Mouse (Mus musculus): ENCODE measurements around the gene Acp4. TPM values are rescaled to one million over a fixed set of nuclear protein-coding genes. Genes with fewer than 3 reads are reported as not detected.
"Not testable (repeated sequence)": the region's sequence is repeated elsewhere in the genome, so short reads cannot be mapped to it uniquely, and the experiment has no call there.

The Acp4 gene
- polyA plus RNA-seq, 1 experiment from 2014 or later, result not detected

DNA sequence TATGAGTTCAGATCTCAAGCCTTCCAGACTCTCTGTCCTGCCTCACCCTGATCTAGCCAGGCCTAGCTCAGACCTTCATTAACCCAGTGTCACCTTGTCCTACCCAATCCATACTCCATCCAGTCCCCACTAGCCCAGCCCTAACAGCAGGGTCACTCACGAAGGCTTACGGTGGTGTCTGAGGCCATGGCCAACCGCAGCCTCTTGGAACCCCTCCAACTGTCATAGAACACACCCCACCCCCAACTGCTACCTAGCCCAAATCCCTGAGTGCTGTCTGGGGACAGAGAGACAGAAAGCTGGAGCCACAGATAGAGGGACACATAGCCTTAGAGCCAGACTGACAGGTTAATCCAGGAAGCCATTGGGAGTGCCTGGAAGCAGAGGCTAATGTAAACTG lies 21.3 kb downstream of the Acp4 start, which contains the start of gene Gm36864:
Gm36864 (plus strand) TSS at position 269 of the 400 bp plus-strand sequence.
- Histone ChIP-seq H3K27ac (ENCODE audit: low read length) (no peak within 1 kb of the TSS), H3K4me1 (ENCODE audit: control insufficient read depth, insufficient read depth, low read length) (no peaks in the 10 kb centered on the region), H3K9me3 (replicated peaks; ENCODE audit: control insufficient read depth, low read length, poor library complexity, severe bottlenecking) (no peaks in the 10 kb centered on the region), H3K9ac (ENCODE audit: low read depth, low read length) (no peak within 1 kb of the TSS), H3K4me2 (ENCODE audit: low read length) (no peak within 1 kb of the TSS), H3K36me3 (ENCODE audit: control insufficient read depth, insufficient read depth, low read length) (no peaks in the 10 kb centered on the region), H3K4me3 (ENCODE audit: low read depth, low read length) (no peak within 1 kb of the TSS), H3K27me3 (ENCODE audit: control insufficient read depth, insufficient read depth, low read depth, low read length) (no peaks in the 10 kb centered on the region)
- 82% methylated on average over 3 of the region's 3 CpGs for WGBS
- no peak for ATAC-seq

DNA sequence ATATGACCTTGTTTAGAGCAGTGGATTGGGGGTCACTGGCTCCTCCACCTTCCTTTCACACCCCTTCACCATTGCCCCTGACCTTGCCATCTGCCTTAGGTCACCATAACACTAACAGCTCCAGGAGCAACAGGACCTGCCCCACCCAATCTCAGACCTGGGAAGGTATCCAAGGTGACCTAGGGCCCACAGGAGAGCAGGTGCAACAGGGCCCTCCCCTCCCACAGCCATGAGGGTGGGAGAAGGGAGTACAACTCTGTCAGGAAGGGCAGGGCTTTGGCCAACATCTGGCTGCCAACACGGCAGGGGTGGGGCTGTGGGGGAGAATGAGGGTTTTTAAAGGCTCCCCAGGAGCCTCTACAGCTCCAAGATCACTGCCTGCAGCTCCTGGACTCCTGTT lies 32.1 kb downstream of the Acp4 start, which contains the start of gene Klk1:
Klk1 (plus strand) TSS at position 285 of the 400 bp plus-strand sequence.
- H3K4me2 ChIP-seq (ENCODE audit: low read length), result no peak within 1 kb of the TSS
- H3K4me1 ChIP-seq (ENCODE audit: control insufficient read depth, insufficient read depth, low read length), result no peaks in the 10 kb centered on the region
- H3K9ac ChIP-seq (ENCODE audit: low read depth, low read length), result no peak within 1 kb of the TSS
- no peak within 1 kb of the TSS for H3K4me3 ChIP-seq (ENCODE audit: low read depth, low read length)
- H3K36me3 ChIP-seq (ENCODE audit: control insufficient read depth, insufficient read depth, low read length), result no peaks in the 10 kb centered on the region
- 50% methylated on average over 1 of the region's 1 CpGs for WGBS
- no peak within 1 kb of the TSS for H3K27ac ChIP-seq (ENCODE audit: low read length)
- ATAC-seq, result no peak
- H3K9me3 ChIP-seq (replicated peaks; ENCODE audit: control insufficient read depth, low read length, poor library complexity, severe bottlenecking), result no peaks in the 10 kb centered on the region
- no peaks in the 10 kb centered on the region for H3K27me3 ChIP-seq (ENCODE audit: control insufficient read depth, insufficient read depth, low read depth, low read length)

DNA sequence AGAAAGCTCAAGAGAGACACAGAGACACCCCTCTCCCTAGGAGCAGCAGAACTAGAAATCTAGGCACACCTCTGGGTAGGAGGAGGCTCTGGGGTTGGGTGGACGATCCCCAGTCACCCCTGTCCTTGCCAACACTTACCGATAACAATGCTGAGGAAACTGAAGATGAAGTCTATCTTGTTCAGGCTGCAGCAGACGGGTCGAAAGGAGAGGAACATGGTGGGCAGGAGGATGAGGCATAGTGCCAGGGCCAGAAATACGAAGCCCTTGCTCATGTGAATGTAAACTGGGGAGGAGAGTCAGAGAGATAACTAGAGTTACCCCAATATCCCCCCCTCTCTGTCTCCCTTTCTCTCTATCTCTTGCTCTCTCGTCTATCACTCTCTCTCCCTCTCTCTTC lies 34.8 kb downstream of the Acp4 start:
- WGBS, result 78% methylated on average over 6 of the region's 6 CpGs
- not testable (repeated sequence) for H3K27ac ChIP-seq (ENCODE audit: low read length); H3K27me3 ChIP-seq (ENCODE audit: control insufficient read depth, insufficient read depth, low read depth, low read length); H3K9me3 ChIP-seq (replicated peaks; ENCODE audit: control insufficient read depth, low read length, poor library complexity, severe bottlenecking); H3K4me2 ChIP-seq (ENCODE audit: low read length); H3K4me1 ChIP-seq (ENCODE audit: control insufficient read depth, insufficient read depth, low read length); H3K4me3 ChIP-seq (ENCODE audit: low read depth, low read length); H3K9ac ChIP-seq (ENCODE audit: low read depth, low read length); ATAC-seq; H3K36me3 ChIP-seq (ENCODE audit: control insufficient read depth, insufficient read depth, low read length)

DNA sequence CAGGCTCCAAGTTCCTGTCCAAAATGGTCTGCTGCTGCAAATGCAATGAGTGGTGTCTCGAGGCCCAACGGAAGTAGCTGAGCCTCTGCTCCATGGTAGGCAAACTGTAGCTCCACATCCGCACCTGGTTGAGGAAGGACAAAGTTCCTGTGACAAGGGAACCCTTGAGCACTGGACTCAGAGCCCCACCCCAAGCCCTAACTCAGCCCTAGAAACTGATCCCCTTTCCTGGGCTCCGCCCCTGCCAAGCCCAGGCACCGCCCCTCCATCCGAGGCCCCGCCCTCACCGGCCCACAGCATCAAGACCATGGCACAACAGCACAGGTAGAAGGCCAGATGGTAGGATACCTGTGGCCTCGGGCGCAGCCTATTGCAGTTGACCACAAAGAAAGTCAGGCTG lies 35.6 kb downstream of the Acp4 start:
- not testable (repeated sequence) for H3K27me3 ChIP-seq (ENCODE audit: control insufficient read depth, insufficient read depth, low read depth, low read length); H3K4me3 ChIP-seq (ENCODE audit: low read depth, low read length); H3K4me2 ChIP-seq (ENCODE audit: low read length); H3K4me1 ChIP-seq (ENCODE audit: control insufficient read depth, insufficient read depth, low read length); H3K9ac ChIP-seq (ENCODE audit: low read depth, low read length); H3K9me3 ChIP-seq (replicated peaks; ENCODE audit: control insufficient read depth, low read length, poor library complexity, severe bottlenecking); ATAC-seq; H3K27ac ChIP-seq (ENCODE audit: low read length); H3K36me3 ChIP-seq (ENCODE audit: control insufficient read depth, insufficient read depth, low read length)
- 69% methylated on average over 8 of the region's 10 CpGs for WGBS

DNA sequence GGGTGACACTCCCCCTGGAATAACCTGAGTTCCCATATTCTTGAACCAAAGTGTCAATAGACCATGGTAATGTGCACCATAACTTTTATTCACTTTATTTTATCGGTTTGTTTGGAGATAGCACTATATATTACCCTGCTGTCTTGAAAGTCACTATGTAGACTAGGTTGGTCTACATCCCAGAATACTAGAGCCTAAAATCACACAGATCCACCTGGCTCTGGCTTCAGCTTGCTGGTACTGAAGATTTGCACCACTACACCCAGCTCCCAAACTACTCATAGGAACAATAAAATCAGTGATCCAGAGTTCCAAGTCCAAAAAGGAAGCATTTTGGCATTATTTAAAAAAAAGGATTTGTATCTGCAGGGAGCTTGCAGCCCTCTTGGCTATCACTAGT lies 41.5 kb downstream of the Acp4 start, which contains the start of gene Klk1b5:
Klk1b5 (plus strand) TSS at position 301 of the 400 bp plus-strand sequence.
- H3K27me3 ChIP-seq (ENCODE audit: control insufficient read depth, insufficient read depth, low read depth, low read length), result no peaks in the 10 kb centered on the region
- no peak for ATAC-seq
- no peak within 1 kb of the TSS for H3K4me2 ChIP-seq (ENCODE audit: low read length)
- H3K27ac ChIP-seq (ENCODE audit: low read length), result no peak within 1 kb of the TSS
- no peaks in the 10 kb centered on the region for H3K36me3 ChIP-seq (ENCODE audit: control insufficient read depth, insufficient read depth, low read length)
- H3K4me3 ChIP-seq (ENCODE audit: low read depth, low read length), result no peak within 1 kb of the TSS
- 93% methylated on average over 1 of the region's 1 CpGs for WGBS
- no peaks in the 10 kb centered on the region for H3K4me1 ChIP-seq (ENCODE audit: control insufficient read depth, insufficient read depth, low read length)
- no peaks in the 10 kb centered on the region for H3K9me3 ChIP-seq (replicated peaks; ENCODE audit: control insufficient read depth, low read length, poor library complexity, severe bottlenecking)
- H3K9ac ChIP-seq (ENCODE audit: low read depth, low read length), result no peak within 1 kb of the TSS

DNA sequence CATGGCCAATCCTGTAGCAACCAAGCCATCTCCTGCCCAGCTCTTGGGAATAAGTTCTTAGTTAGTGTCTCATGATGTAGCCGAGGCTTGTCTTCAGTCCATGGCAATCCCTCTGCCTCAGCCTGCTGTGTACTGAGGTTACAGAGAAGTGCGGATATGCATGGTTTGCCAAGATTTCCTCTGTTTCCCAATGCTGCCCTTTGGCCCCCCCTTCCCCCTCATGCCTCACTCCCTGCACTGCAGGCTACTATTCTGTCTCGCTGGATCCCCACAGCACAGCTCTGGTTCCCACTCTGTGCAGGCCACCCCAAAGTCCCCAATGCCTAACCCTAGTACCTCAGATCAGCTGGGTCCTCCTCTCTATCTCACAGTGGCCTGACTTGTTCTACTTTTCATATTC lies 48.9 kb downstream of the Acp4 start:
- no peak overlapping the region for H3K4me3 ChIP-seq (ENCODE audit: low read depth, low read length)
- H3K36me3 ChIP-seq (ENCODE audit: control insufficient read depth, insufficient read depth, low read length), result no peaks in the 10 kb centered on the region
- no peak overlapping the region for H3K9ac ChIP-seq (ENCODE audit: low read depth, low read length)
- H3K4me1 ChIP-seq (ENCODE audit: control insufficient read depth, insufficient read depth, low read length), result no peaks in the 10 kb centered on the region
- ATAC-seq, result no peak
- H3K4me2 ChIP-seq (ENCODE audit: low read length), result no peak overlapping the region
- no peak overlapping the region for H3K27ac ChIP-seq (ENCODE audit: low read length)
- no peaks in the 10 kb centered on the region for H3K27me3 ChIP-seq (ENCODE audit: control insufficient read depth, insufficient read depth, low read depth, low read length)
- no peaks in the 10 kb centered on the region for H3K9me3 ChIP-seq (replicated peaks; ENCODE audit: control insufficient read depth, low read length, poor library complexity, severe bottlenecking)
- WGBS, result 92% methylated on average over 3 of the region's 3 CpGs

DNA sequence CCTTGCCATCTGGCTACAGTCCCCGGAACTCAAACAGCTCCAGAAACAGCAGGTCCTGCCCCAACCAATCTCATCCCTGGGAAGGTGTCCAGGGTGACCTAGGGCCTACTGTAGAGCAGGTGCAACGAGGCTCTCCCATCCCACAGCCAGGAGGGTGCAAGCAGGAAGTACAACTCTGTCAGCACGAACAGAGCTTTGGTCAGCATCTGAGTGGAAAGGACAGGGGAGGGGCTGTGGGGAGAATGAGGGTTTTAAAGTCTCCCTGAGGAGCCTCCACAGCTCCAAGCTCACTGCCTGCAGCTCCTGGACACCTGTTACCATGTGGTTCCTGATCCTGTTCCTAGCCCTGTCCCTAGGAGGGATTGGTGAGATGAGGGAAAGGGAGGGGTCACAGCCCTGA lies 50.0 kb downstream of the Acp4 start, which contains the start of gene Klk1b4:
Klk1b4 (plus strand) TSS at position 301 of the 400 bp plus-strand sequence.
- not testable (repeated sequence) for ATAC-seq; H3K27me3 ChIP-seq (ENCODE audit: control insufficient read depth, insufficient read depth, low read depth, low read length); H3K4me3 ChIP-seq (ENCODE audit: low read depth, low read length); H3K36me3 ChIP-seq (ENCODE audit: control insufficient read depth, insufficient read depth, low read length); H3K9me3 ChIP-seq (replicated peaks; ENCODE audit: control insufficient read depth, low read length, poor library complexity, severe bottlenecking); H3K4me1 ChIP-seq (ENCODE audit: control insufficient read depth, insufficient read depth, low read length); H3K27ac ChIP-seq (ENCODE audit: low read length); H3K4me2 ChIP-seq (ENCODE audit: low read length); H3K9ac ChIP-seq (ENCODE audit: low read depth, low read length)
- 56% methylated on average over 3 of the region's 3 CpGs for WGBS

Other genes with a start within 250 kb of the Acp4 start
- not detected in 2 replicates for gene Klk1b26, start 245.2 kb downstream of the Acp4 start, polyA plus RNA-seq (2015; fragmentation: Nextera tagmentation; extraction: Ambion mirVana)
- gene Klk1b27, start 205.1 kb downstream of the Acp4 start, polyA plus RNA-seq (2015; fragmentation: Nextera tagmentation; extraction: Ambion mirVana), result not detected in 2 replicates
- not detected in 2 replicates for gene Klk1b21, start 155.1 kb downstream of the Acp4 start, polyA plus RNA-seq (2015; fragmentation: Nextera tagmentation; extraction: Ambion mirVana)
- gene Klk1b22, start 144.7 kb downstream of the Acp4 start, polyA plus RNA-seq (2015; fragmentation: Nextera tagmentation; extraction: Ambion mirVana), result not detected in 2 replicates
- not detected in 2 replicates for gene Klk1b16, start 120.6 kb downstream of the Acp4 start, polyA plus RNA-seq (2015; fragmentation: Nextera tagmentation; extraction: Ambion mirVana)
- not detected in 2 replicates for gene Klk1b24, start 69.1 kb downstream of the Acp4 start, polyA plus RNA-seq (2015; fragmentation: Nextera tagmentation; extraction: Ambion mirVana)
- gene Klk1b3, start 59.2 kb downstream of the Acp4 start, polyA plus RNA-seq (2015; fragmentation: Nextera tagmentation; extraction: Ambion mirVana), result not detected in 2 replicates
- not detected in 2 replicates for gene Klk1b4, start 49.9 kb downstream of the Acp4 start, polyA plus RNA-seq (2015; fragmentation: Nextera tagmentation; extraction: Ambion mirVana)
- gene Klk1b5, start 41.4 kb downstream of the Acp4 start, polyA plus RNA-seq (2015; fragmentation: Nextera tagmentation; extraction: Ambion mirVana), result not detected in 2 replicates
- gene Klk1, start 32.0 kb downstream of the Acp4 start, polyA plus RNA-seq (2015; fragmentation: Nextera tagmentation; extraction: Ambion mirVana), result not detected in 2 replicates
- gene Gm36864, start 21.2 kb downstream of the Acp4 start, polyA plus RNA-seq (2015; fragmentation: Nextera tagmentation; extraction: Ambion mirVana), result not detected in 2 replicates
- gene 1700028J19Rik, start 10.7 kb downstream of the Acp4 start, polyA plus RNA-seq (2015; fragmentation: Nextera tagmentation; extraction: Ambion mirVana), result 1.1 and 1.5 TPM in 2 replicates
- 225 and 237 TPM in 2 replicates for gene 2410002F23Rik, start 10.7 kb downstream of the Acp4 start, polyA plus RNA-seq (2015; fragmentation: Nextera tagmentation; extraction: Ambion mirVana)
- not detected in 2 replicates for gene Gm15517, start 4.1 kb upstream of the Acp4 start, polyA plus RNA-seq (2015; fragmentation: Nextera tagmentation; extraction: Ambion mirVana)
- 4.0 and 4.2 TPM in 2 replicates for gene Clec11a, start 49.5 kb upstream of the Acp4 start, polyA plus RNA-seq (2015; fragmentation: Nextera tagmentation; extraction: Ambion mirVana)
- 35.6 and 36.8 TPM in 2 replicates for gene Shank1, start 52.9 kb upstream of the Acp4 start, polyA plus RNA-seq (2015; fragmentation: Nextera tagmentation; extraction: Ambion mirVana)
- 57.4 and 73.2 TPM in 2 replicates for gene Syt3, start 126.7 kb upstream of the Acp4 start, polyA plus RNA-seq (2015; fragmentation: Nextera tagmentation; extraction: Ambion mirVana)
- gene 1700008O03Rik, start 128.4 kb upstream of the Acp4 start, polyA plus RNA-seq (2015; fragmentation: Nextera tagmentation; extraction: Ambion mirVana), result 2.0 and 3.6 TPM in 2 replicates
- 14.3 and 15.9 TPM in 2 replicates for gene Lrrc4b, start 171.6 kb upstream of the Acp4 start, polyA plus RNA-seq (2015; fragmentation: Nextera tagmentation; extraction: Ambion mirVana)
- gene Aspdh, start 208.0 kb upstream of the Acp4 start, polyA plus RNA-seq (2015; fragmentation: Nextera tagmentation; extraction: Ambion mirVana), result 3.9 and 4.2 TPM in 2 replicates
- 39.5 and 39.6 TPM in 2 replicates for gene Josd2, start 210.6 kb upstream of the Acp4 start, polyA plus RNA-seq (2015; fragmentation: Nextera tagmentation; extraction: Ambion mirVana)
- 121 and 137 TPM in 2 replicates for gene Emc10, start 239.2 kb upstream of the Acp4 start, polyA plus RNA-seq (2015; fragmentation: Nextera tagmentation; extraction: Ambion mirVana)
- gene Fam71e1, start 239.2 kb upstream of the Acp4 start, polyA plus RNA-seq (2015; fragmentation: Nextera tagmentation; extraction: Ambion mirVana), result 24.2 and 29.8 TPM in 2 replicates